Mouse (Mus musculus) embryonic fibroblast, embryonic 13.5 days (primary cell): ENCODE measurements around the gene Ccdc97.

Source experiments
- CTCF ChIP-seq: IDR thresholded peaks from 2 replicates; pipeline ENCODE4 v1.5.1; 2011; ENCODE audit warnings: mild to moderate bottlenecking, control low read depth, low read length, moderate library complexity, borderline replicate concordance; ENCODE audit not compliant: insufficient read depth
- POLR2A ChIP-seq: IDR thresholded peaks from 2 replicates; pipeline ENCODE4 v1.6.1; 2011; ENCODE audit warnings: low read depth, mild to moderate bottlenecking, control low read depth, low read length, moderate library complexity

GRCm38 (mm10) chr7:25669631-25670030, 49.3 kb downstream of the Ccdc97 start:
- TF ChIP-seq CTCF = no peak
- no peak for TF ChIP-seq POLR2A
